Mouse (Mus musculus): ENCODE measurements around the gene Dnah6.

DNA sequence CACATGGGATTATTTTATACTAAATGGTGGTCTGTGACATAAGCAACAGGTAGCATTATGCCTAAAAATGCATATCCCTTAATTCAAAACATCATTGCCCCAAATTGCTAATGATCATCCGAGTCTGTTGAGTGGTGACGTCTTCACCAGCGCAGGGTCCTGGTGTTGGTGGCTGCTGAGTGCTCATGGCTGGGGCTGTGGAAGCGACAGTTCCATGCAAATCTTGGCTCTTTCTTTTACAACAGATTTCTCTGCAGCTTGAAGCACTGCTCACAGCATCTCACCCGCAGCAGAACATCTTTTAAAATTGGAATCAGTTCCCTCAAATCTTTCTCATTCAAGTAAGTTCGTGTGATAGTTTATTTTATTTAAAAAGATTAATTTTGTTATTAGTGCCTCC is 166.1 kb downstream of the Dnah6 start:
- no peak for TF ChIP-seq POLR2A (IDR thresholded peaks at IDR 0.05; ENCODE audit: borderline replicate concordance, control insufficient read depth, low read depth, low read length)
- no peak for TF ChIP-seq CTCF (IDR thresholded peaks at IDR 0.05; ENCODE audit: control insufficient read depth, insufficient read depth, low read length)
